Mouse (Mus musculus) spleen, adult 2 months (tissue): Measurements from ENCODE around the gene Efna4.

Source experiments
- CTCF ChIP-seq: fragments of 200-500 bp; IDR thresholded peaks from 2 replicates; pipeline ENCODE4 v1.5.1; 2011; ENCODE audit warnings: mild to moderate bottlenecking, inconsistent platforms; ENCODE audit not compliant: insufficient read depth, insufficient read length, insufficient replicate concordance; ENCODE audit errors: extremely low read depth
- POLR2A ChIP-seq: fragments of 200-500 bp; IDR thresholded peaks from 2 replicates; pipeline ENCODE4 v1.6.1; 2011; ENCODE audit warnings: low read depth, low read length, inconsistent platforms

GRCm38 (mm10) chr3:89328623-89329022 is 9.2 kb downstream of the Efna4 start:
- no peak for TF ChIP-seq POLR2A
- no peak for TF ChIP-seq CTCF
